Mouse (Mus musculus) brain, embryonic 14.5 days (tissue): ENCODE measurements around the gene Nebl.

Experiments used
- CTCF ChIP-seq: fragments of 200-500 bp; IDR thresholded peaks from 2 replicates; pipeline ENCODE4 v1.5.1; 2012; ENCODE audit warnings: inconsistent platforms, mild to moderate bottlenecking, moderate library complexity, borderline replicate concordance; ENCODE audit not compliant: insufficient read depth, insufficient read length; ENCODE audit errors: extremely low read depth
- POLR2A ChIP-seq: fragments of 200-500 bp; IDR thresholded peaks from 2 replicates; pipeline ENCODE4 v1.6.1; 2012; ENCODE audit warnings: mild to moderate bottlenecking, inconsistent platforms, borderline replicate concordance; ENCODE audit not compliant: poor library complexity, insufficient read depth, insufficient read length, severe bottlenecking; ENCODE audit errors: extremely low read depth

- TF ChIP-seq CTCF (no peak), POLR2A (no peak)
Observed at GRCm38 (mm10) chr2:17297496-17297895, 433.8 kb downstream of the Nebl start.
